Mouse (Mus musculus): ENCODE measurements around the gene Mospd3.

GRCm38 (mm10) chr5:137590507-137590906 is 10.4 kb downstream of the Mospd3 start:
- TF ChIP-seq EP300 (IDR thresholded peaks at IDR 0.05), result no peak
- TF ChIP-seq CTCF (IDR thresholded peaks at IDR 0.05), result no peak
